Mouse (Mus musculus): ENCODE measurements around the gene Foxb1.

Foxb1 gene

DNA sequence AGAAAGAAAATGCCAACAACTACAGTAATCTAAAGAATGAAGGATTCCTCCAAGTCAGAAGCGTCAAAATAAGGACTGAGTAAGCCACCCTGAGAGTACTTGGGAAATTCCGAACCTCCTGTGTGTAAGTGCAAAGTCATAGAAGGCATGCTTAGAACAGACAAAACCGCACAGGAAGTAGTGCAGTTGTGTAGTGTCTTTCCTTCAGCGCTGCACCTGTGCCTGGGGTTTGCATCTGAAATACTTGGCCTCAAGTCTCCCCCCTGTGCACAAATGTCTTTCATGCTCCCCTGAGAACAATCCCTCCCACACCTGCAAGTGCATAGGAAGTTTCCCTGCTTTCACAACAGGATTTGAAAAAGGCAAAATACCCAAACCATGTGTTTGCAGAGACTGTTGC is 3.5 kb downstream of the Foxb1 start:
- in situ Hi-C loops (cut with MboI, MseI): no loop called here

DNA sequence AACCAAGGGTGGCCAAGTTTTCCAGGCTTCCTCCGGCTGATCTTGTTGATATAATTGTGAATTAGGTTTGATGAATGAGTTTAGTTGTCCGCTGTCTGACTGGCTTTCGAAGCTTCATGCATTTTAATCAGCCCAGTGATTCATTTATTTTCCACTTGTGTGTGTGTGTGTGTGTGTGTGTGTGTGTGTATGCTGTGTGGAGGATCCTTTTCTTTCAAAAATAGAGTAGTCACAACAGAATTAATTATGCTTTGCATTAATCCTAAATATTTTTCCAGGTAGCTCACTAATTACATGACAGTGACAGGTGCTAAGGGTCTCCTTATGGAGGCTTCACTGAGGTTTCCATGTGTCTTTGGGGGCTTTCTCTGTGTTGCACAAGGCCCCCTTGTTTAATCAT is 4.3 kb downstream of the Foxb1 start:
- in situ Hi-C loops (cut with MboI, MseI): no loop called here

GRCm38 (mm10) chr9:69756041-69756440 is 4.7 kb downstream of the Foxb1 start:
- in situ Hi-C loops (cut with MboI, MseI): no loop called here

- in situ Hi-C loops (cut with MboI, MseI): no loop called here
Measured at GRCm38 (mm10) chr9:69755157-69755556, 5.6 kb downstream of the Foxb1 start.

GRCm38 (mm10) chr9:69754712-69755111 is 6.0 kb downstream of the Foxb1 start:
- in situ Hi-C loops (cut with MboI, MseI): no loop called here

GRCm38 (mm10) chr9:69754291-69754690 is 6.4 kb downstream of the Foxb1 start:
- in situ Hi-C loops (cut with MboI, MseI): no loop called here

DNA sequence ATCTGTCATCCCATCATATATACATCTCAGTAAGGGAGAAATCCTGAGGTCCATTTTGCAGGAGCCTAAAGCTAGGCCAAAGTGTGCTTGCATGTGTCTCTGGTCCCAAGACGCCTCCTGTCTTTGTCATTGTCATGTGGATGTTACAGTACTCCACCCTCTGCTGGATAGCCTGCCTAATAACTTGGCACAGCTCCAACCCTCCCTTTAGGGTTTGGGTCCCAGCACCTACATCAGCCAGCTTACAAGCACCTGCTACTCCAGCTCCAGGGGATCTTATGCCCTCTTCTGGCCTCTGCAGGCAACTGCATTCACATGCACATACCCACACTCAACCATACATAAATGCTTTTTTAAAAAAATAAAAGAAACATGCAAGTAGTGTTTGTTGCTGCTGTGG is 12.8 kb downstream of the Foxb1 start:
- in situ Hi-C loops (cut with MboI, MseI): no loop called here

DNA sequence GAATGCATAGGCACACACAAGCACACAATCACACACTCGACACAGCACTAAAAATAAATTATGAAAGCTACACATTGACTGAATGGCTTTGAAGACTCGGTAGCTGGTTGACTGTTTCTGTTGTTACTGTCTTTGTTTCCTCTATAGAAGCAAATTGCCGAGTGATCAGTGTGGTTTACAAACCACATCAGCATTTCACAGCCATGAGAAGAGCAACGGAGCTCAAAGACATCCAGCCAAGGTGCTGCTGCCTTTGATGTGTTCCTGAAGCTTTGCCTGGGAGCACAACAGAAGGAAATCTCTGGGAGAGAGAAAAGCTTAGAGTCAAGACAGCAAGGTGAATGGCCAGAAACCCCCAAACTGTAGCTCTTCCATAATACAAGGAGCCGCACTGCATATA is 32.0 kb downstream of the Foxb1 start:
- in situ Hi-C loops (cut with MboI, MseI): loop anchor here (5.0 kb wide), 1 partner anchor 106 kb away; no protein-coding TSS in a partner anchor

DNA sequence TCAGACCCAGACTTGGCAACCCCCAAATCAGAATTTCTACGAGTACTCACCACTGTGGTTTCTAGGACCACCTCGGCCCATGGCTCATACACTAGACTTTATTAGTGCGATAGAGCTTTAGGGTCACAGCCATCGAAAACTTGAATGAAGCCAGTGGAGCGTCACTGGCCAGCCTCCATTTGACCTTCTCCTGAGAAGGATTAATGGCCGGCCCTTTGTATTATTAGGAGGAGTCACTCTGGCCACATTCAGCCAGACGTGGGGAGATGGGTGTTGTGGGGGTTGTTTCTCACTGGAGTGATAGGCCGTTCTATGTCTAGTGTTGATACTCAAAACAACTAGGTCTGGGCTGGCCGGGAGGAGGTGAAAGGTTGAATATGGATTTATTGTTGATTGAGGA is 42.3 kb downstream of the Foxb1 start:
- in situ Hi-C loops (cut with MboI, MseI): no loop called here

- in situ Hi-C loops (cut with MboI, MseI): no loop called here
Measured at GRCm38 (mm10) chr9:69716364-69716763, 44.4 kb downstream of the Foxb1 start.

- in situ Hi-C loops (cut with MboI, MseI): no loop called here
Measured at GRCm38 (mm10) chr9:69715445-69715844, 45.3 kb downstream of the Foxb1 start.

GRCm38 (mm10) chr9:69714346-69714745 is 46.4 kb downstream of the Foxb1 start:
- in situ Hi-C loops (cut with MboI, MseI): no loop called here

DNA sequence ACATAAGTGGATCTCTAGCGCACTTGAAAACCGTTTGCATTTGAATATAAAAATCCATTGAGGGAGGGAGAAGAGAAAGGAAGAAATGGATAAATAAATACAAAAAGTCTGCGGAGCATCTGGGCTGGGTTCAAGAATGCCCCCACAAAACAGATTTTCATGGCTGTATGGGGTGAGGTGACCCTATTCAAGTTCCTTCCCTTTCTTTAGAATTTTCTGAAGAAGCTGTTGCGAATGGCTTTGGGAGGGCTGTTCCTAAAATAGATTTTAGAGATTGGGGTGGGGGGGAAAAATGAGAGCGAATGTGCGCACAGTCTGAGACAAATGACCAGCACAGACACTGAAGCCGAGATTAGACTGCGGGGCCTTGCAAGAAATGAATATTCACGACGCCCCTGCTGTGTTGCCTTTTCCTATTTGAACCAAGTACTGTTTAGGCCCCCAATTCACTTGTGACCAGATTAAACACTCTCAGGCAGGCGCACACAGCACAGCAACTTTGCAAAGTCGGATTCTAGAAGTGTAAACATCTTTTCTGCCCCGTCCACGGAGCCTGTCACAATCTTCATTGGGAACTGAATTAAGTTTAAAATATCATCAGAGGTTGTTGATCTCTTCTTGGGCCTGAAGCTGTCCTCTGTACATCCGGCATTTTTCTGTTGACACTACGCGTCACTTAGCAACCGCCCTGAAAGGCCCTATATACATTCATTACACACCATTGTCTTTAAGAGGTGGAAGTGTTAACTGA is 47.0 kb downstream of the Foxb1 start:
- in situ Hi-C loops (cut with MboI, MseI): no loop called here

DNA sequence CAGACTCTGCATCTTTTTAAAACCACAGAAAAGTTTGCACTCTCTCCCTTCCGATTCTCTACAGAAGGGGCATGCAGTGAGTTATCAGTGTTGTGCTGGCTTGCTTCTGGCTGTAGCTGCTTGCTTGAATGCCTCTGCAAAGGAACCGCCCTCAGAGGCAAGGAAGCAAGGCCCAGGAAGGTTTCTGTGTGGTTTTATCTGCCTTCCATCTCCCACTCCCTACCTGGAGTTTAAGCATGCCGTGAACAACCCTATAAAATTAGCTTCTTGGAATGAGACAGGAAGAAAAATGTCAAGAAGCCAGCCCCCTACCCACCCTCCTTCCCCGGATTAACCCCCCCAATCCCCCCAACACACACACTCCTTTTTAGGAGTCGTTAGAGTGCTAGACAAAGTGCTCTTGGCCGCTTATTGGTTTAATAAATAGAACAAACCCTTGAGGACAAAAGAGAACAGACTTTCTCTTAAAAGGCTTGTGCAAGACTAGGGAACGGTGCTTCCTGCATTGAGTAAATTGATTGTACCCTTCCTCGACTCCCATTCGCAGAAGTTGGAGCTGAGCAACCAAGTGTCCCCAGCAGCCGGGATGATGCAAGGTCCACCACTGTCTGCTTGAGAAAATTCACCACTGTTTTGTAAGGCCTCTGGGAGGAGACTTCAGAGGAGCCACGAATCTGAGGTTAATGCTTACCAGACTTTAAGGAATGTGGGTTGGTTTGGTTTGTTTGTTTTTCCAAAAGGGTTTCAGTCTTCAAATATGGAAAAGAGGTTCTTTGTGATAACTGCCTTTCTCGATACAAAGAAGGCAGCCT is 47.8 kb downstream of the Foxb1 start:
- in situ Hi-C loops (cut with MboI, MseI): no loop called here
